Comparison of ENCODE assay signal across 21 mouse cellular contexts in genomic region chr19:45653986-45654385, GRCm38 (mm10).
"Had no signal": no experiment of that assay in that cellular context is flagged by ENCODE, and none has a peak within 500 bp of the region (broad histone marks: within the 10 kb centered on the region; RNA-seq: fewer than 3 reads in every experiment).

No protein-coding gene starts in this region.

- H3K27ac ChIP-seq: kidney, embryonic 15.5 days; left cerebral cortex, adult 2 months; limb, embryonic 15.5 days; lung, embryonic 15.5 days; midbrain, embryonic 12.5 days; midbrain, embryonic 15.5 days; neural tube, embryonic 12.5 days; neural tube, embryonic 15.5 days had no signal

- H3K9ac ChIP-seq: kidney, embryonic 15.5 days; limb, embryonic 12.5 days; limb, embryonic 15.5 days; lung, embryonic 15.5 days; midbrain, embryonic 12.5 days; midbrain, embryonic 15.5 days; neural tube, embryonic 12.5 days; neural tube, embryonic 15.5 days had no signal

- H3K27me3 ChIP-seq: kidney, embryonic 15.5 days; limb, embryonic 12.5 days; limb, embryonic 15.5 days; lung, embryonic 15.5 days; megakaryocyte, embryonic 14.5 days; midbrain, embryonic 12.5 days; midbrain, embryonic 15.5 days; neural tube, embryonic 12.5 days; neural tube, embryonic 15.5 days had no signal

- H3K9me3 ChIP-seq: kidney, embryonic 15.5 days; limb, embryonic 12.5 days; limb, embryonic 15.5 days; lung, embryonic 15.5 days; megakaryocyte, embryonic 14.5 days; midbrain, embryonic 12.5 days; midbrain, embryonic 15.5 days; neural tube, embryonic 12.5 days; neural tube, embryonic 15.5 days had no signal

- ATAC-seq: intestine, postnatal 0 days; midbrain, embryonic 15.5 days had no signal

- H3K4me3 ChIP-seq: kidney, embryonic 15.5 days; left cerebral cortex, adult 2 months; limb, embryonic 12.5 days; limb, embryonic 15.5 days; lung, embryonic 15.5 days; megakaryocyte, embryonic 14.5 days; midbrain, embryonic 12.5 days; midbrain, embryonic 15.5 days; neural tube, embryonic 12.5 days; neural tube, embryonic 15.5 days had no signal

- H3K36me3 ChIP-seq: kidney, embryonic 15.5 days; limb, embryonic 12.5 days; limb, embryonic 15.5 days; lung, embryonic 15.5 days; midbrain, embryonic 12.5 days; midbrain, embryonic 15.5 days; neural tube, embryonic 12.5 days; neural tube, embryonic 15.5 days had no signal

- H3K4me2 ChIP-seq: kidney, embryonic 15.5 days; limb, embryonic 12.5 days; limb, embryonic 15.5 days; lung, embryonic 15.5 days; midbrain, embryonic 12.5 days; midbrain, embryonic 15.5 days; neural tube, embryonic 12.5 days; neural tube, embryonic 15.5 days had no signal

- DNase-seq: kidney, adult 2 months; kidney, postnatal 10 days; kidney, postnatal 36 days; layer of hippocampus, postnatal 36 days; left cerebral cortex, postnatal 4 days; lung, adult 18-20 months; lung, postnatal 10 days; lung, postnatal 36 days; thymus, adult 18-20 months; thymus, postnatal 36 days had no signal
